Mouse (Mus musculus) ovary, adult 2 months (tissue): ENCODE data around the gene Slc22a4. TPM values are rescaled to one million over a fixed set of nuclear protein-coding genes. Genes with fewer than 3 reads are reported as not detected.

ENCODE experiments used
- polyA plus RNA-seq: library from polyadenylated mRNA; depleted of rRNA; stranded (reverse); fragments of >200 nt; gene quantifications from 2 replicates; pipeline ENCODE4 v1.2.3, GENCODE M21; 2012; rRNA removed

Slc22a4 gene
- 2.7 and 3.2 TPM in 2 replicates for polyA plus RNA-seq

GRCm38 (mm10) chr11:54028044-54028951 is at the start of gene Slc22a4:
TSS of gene Slc22a4 (minus strand) at chr11:54028090.

GRCm38 (mm10) chr11:54068520-54069371 is 40.9 kb upstream of the Slc22a4 start, which contains the start of gene Pdlim4:
TSS of gene Pdlim4 (minus strand) at chr11:54069014.

GRCm38 (mm10) chr11:53979788-53980621 is 47.9 kb downstream of the Slc22a4 start, which contains the start of gene Slc22a21:
TSS of gene Slc22a21 (minus strand) at chr11:53980332.

Other genes with a start within 250 kb of the Slc22a4 start
- 6.2 and 10.2 TPM in 2 replicates for gene Gm12216, start 168.8 kb downstream of the Slc22a4 start, polyA plus RNA-seq
- 29.3 and 30.2 TPM in 2 replicates for gene Slc22a5, start 136.4 kb downstream of the Slc22a4 start, polyA plus RNA-seq
- gene Slc22a21, start 47.8 kb downstream of the Slc22a4 start, polyA plus RNA-seq: 5.5 and 5.9 TPM in 2 replicates
- 427 and 463 TPM in 2 replicates for gene Pdlim4, start 40.9 kb upstream of the Slc22a4 start, polyA plus RNA-seq
- gene P4ha2, start 72.0 kb upstream of the Slc22a4 start, polyA plus RNA-seq: 22.2 and 23.2 TPM in 2 replicates
- gene Csf2, start 221.6 kb upstream of the Slc22a4 start, polyA plus RNA-seq: not detected in 2 replicates
- not detected in 2 replicates for gene Il3, start 239.2 kb upstream of the Slc22a4 start, polyA plus RNA-seq